Mouse (Mus musculus): Measurements from ENCODE around the gene St8sia1.
"Not testable (repeated sequence)": the region's sequence is repeated elsewhere in the genome, so short reads cannot be mapped to it uniquely, and the experiment has no call there.

Gene St8sia1

GRCm38 (mm10) chr6:142964076-142964530 is at the start of gene St8sia1:
Gene St8sia1, minus strand, starts transcription at chr6:142964452.
- DNase-seq (ENCODE audit: low read depth, low spot score) = no peak

- DNase-seq (ENCODE audit: low read depth, low spot score) = no peak
These were observed 48.4 kb upstream of the St8sia1 start for GRCm38 (mm10) chr6:143012513-143013215.

DNA sequence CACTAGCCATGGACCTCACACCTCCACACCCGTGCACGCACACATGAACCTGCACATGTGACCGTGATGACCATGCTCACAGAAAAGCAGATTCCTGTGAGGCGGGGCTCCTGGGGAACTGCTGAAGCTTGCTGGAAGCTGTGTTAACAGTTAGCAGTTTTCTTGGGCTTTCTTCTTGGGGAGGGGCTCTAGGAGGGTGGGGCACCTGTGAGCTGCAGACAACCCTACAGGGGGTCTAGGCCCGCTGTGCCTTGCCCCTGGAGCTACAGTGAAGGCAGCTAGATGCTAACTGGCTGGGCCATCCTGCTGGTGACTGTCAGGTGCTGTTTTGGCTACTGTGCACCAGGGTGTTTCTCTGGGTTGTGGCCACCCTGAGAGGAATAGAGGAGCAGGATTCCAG is 44.6 kb upstream of the St8sia1 start:
- DNase-seq (ENCODE audit: low read depth, low spot score) = no peak

DNA sequence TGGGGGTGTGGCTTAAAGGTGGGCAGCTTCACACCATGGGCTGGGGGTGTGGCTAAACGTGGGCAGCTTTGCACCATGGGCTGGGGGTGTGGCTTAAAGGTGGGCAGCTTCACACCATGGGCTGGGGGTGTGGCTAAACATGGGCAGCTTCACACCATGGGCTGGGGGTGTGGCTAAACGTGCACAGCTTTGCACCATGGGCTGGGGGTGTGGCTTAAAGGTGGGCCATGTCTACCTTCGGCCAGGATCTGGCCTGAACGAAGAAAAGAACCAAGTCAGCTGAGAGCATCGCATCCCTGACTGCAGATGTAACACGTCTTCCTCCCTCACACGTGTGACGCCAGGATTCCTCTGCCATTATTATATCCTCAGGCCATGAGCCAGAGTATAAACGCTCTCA is 41.0 kb upstream of the St8sia1 start:
- not testable (repeated sequence) for DNase-seq (ENCODE audit: low read depth, low spot score)

- DNase-seq (ENCODE audit: low read depth, low spot score) = no peak
These were observed 40.5 kb upstream of the St8sia1 start for GRCm38 (mm10) chr6:143004801-143005200.

- no peak for DNase-seq (ENCODE audit: low read depth, low spot score)
These were observed 34.2 kb upstream of the St8sia1 start for GRCm38 (mm10) chr6:142998221-142998999.

DNA sequence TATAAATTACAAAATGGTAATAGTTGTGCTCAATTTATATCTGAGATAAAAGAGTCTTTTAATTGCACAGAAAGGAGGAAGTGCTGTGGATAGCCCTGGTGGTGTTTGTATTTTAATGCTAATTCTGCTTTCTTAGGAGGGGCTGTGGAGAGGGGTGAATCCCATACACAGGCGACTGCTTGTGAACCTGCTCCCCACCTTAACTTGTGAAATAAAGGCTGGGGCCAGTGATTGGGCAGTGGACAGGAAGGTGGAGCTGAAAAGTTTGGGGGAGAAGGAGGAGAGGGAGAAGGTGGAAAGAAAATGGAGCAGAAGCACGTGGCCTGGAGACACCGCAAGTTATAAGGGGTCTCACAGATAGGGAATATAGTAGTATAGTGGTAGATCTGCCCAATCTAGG is 32.6 kb upstream of the St8sia1 start:
- DNase-seq (ENCODE audit: low read depth, low spot score) = no peak

DNA sequence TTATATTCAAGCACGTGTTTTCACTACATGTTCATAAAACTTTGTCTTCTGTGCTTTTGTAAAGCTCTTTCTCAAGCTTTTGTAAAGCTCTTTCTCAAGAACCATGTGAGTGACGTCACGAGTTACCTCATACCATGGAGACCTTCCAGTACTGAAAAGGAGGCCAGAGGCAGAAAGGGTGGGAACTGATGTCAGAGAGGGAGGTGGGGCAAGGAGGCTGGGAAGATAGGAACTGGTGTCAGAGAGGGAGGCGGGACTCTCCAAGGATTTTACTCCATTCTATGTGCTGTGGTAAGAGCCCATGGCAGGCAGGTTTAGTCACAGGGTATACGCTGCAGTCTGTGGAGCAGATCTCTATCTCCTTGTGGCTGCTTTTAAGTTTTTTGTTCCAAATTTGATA is 31.3 kb upstream of the St8sia1 start:
- no peak for DNase-seq (ENCODE audit: low read depth, low spot score)

GRCm38 (mm10) chr6:142994821-142995220 is 30.6 kb upstream of the St8sia1 start:
- DNase-seq (ENCODE audit: low read depth, low spot score) = no peak

- DNase-seq (ENCODE audit: low read depth, low spot score) = no peak
These were observed 29.8 kb upstream of the St8sia1 start for GRCm38 (mm10) chr6:142993705-142994698.

DNA sequence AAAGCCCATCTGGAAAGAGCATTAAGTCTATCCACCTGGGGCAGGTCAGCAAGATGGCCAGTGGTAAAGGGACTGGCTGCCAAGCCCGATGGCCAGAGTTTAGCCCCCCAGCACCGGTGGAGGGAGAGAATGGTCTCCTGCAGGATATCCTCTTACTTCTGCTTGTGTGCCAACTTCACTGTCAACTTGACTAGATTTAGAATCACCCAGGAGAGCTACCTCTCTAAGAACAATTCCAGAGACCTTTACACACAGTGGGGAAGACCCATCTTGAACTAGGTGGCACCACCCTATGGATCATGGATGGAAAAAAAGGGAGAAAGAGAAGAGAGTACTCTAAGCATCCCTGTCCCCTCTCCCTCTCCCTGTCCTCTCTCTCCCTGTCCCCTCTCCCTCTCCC is 28.7 kb upstream of the St8sia1 start:
- DNase-seq (ENCODE audit: low read depth, low spot score) = no peak

- DNase-seq (ENCODE audit: low read depth, low spot score) = no peak
These were observed 27.8 kb upstream of the St8sia1 start for GRCm38 (mm10) chr6:142992099-142992498.

DNA sequence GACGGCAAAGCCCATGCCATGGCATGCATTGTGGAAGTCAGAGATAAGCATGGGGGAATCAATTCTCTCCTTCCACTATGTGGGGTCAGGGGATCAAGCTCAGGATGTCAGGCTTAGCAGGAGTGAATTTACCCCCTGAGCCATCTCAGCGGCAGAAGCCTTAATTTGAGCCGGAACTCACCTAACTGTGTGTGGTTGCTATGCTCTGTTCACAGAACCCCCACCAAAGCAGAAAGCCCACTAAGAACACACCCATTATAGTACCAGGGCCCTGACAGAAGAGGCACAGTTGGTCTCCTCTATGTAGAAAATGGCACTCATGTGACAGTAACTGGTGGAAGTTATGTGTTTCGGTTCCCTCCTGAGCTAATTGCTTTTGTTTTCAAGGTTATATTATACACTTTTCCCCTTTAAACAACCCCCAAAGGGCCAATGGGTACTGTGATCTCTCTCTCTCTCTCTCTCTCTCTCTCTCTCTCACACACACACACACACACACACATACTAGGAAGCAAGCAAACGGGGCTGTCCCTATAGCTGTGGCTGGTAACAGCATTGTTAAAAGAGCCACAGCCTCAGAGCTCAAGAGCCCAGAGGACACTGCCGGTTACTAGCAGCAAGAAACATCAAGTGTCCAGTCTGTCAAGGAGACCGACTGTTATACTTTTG is 27.3 kb upstream of the St8sia1 start:
- DNase-seq (ENCODE audit: low read depth, low spot score) = no peak

- no peak for DNase-seq (ENCODE audit: low read depth, low spot score)
These were observed 26.3 kb upstream of the St8sia1 start for GRCm38 (mm10) chr6:142990516-142990915.

DNA sequence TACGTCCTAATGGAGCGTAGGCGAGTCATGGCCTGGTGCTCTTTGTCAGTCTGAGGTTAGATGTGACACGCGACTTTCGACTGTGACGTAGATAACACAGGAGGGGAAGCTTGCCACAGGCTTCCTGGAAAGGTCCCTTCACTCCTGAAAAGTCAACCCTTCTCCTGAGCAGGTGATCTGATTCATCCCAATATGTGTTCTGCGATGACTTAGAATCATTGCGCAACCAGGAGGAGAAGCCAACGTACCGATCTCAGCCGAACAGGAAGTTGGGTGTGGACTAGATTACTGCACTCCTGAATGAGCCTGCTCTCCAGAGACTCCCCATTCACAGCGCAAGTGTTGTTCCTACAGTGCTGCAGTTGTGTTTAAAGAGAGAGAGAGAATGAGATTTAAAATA is 25.2 kb upstream of the St8sia1 start:
- DNase-seq (ENCODE audit: low read depth, low spot score) = no peak

- DNase-seq (ENCODE audit: low read depth, low spot score) = no peak
These were observed 24.5 kb upstream of the St8sia1 start for GRCm38 (mm10) chr6:142988753-142989152.

GRCm38 (mm10) chr6:142988231-142988630 is 24.0 kb upstream of the St8sia1 start:
- no peak for DNase-seq (ENCODE audit: low read depth, low spot score)

DNA sequence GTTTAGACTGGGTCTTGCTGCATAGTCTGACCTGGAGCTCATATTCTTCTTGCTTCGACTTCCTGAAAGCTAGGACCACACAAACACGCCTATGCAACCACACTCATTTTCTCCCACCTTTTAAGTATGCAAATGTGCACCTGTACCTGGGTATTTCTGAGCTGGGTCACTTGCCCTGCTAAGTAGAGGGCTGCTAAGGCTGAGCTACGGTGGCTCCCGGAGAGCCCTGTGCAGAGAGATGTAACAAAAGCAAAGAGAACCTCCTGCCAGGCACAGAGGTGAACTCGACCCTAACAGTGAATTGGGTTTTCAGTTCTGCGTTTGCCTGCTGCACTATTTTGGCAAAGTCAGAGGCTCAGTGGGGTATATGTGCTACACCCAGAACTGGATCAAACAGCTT is 23.4 kb upstream of the St8sia1 start:
- DNase-seq (ENCODE audit: low read depth, low spot score) = no peak

DNA sequence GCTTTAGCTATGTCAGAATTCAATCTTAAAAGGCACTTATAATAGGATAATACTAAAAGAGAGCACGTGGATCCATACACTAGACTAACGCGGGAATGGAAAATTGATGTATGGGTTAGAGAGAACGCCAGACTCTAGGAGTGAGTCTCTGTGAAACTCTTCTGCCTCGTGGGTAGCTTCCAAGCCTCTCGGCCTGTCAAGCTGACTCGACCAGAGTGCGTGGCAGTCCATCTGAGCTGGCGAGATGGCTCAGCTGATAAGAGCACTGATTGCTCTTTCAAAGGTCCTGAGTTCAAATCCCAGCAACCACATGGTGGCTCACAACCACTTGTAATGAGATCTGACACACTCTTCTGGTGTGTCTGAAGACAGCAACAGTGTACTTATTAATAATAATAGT is 22.5 kb upstream of the St8sia1 start:
- not testable (repeated sequence) for DNase-seq (ENCODE audit: low read depth, low spot score)

DNA sequence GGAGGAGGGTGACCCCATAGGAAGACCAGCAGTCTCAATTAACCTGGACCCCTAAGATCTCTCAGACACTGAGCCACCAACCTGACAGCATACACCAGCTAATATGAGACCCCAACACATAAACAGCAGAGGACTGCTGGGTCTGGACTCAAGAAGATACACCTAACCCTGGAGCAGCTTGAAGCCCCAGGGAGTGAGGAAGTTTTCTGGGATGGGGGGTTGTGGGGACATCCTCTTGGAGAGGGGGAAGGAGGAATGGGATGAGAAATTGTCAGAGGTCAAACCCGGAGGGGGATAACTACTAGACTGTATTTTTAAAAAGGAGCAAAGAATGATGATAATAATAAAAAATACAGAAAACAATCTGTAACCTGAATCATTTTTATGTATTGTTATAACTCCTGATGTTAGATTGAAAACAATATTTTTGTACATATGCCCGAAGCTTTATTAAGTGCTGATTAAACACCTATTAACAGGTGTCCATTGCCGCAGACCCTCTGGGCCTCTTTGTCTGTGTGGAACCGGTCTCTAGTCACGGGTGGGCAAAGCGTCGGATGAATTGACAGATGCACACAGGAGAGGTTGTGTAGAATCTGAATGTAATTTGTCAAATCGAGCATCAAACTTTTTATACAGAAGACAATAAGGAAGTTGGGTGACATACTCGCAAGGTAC is 21.4 kb upstream of the St8sia1 start:
- not testable (repeated sequence) for DNase-seq (ENCODE audit: low read depth, low spot score)
